Mouse (Mus musculus) neural tube, embryonic 14.5 days (tissue): ENCODE results near the gene Krt87. TPM values are rescaled to one million over a fixed set of nuclear protein-coding genes. Genes with fewer than 3 reads are reported as not detected.

Source experiments
- ATAC-seq: fragments of 200-750 bp; cut with Nextera tagmentation; 2 replicates; pipeline ENCODE4 v1.8.0; 2017; ENCODE audit warnings: low read depth, mild to moderate bottlenecking, moderate TSS enrichment, moderate library complexity
- H3K27ac ChIP-seq: fragments of 300-500 bp; sonication (generic); 2 replicates; pipeline ENCODE4 v1.5.1; 2014; ENCODE audit warnings: low read depth, mild to moderate bottlenecking, control low read depth, low read length, moderate library complexity, mixed read lengths
- H3K27me3 ChIP-seq: fragments of 300-500 bp; sonication (generic); 2 replicates; pipeline ENCODE4 v1.6.1; 2014; ENCODE audit warnings: low read length; ENCODE audit not compliant: control insufficient read depth, insufficient read depth
- H3K36me3 ChIP-seq: fragments of 300-500 bp; sonication (generic); 2 replicates; pipeline ENCODE4 v1.6.1; 2014; ENCODE audit warnings: low read length, mixed read lengths; ENCODE audit not compliant: control insufficient read depth, insufficient read depth
- H3K4me1 ChIP-seq: fragments of 300-500 bp; sonication (generic); 2 replicates; pipeline ENCODE4 v1.6.1; 2014; ENCODE audit warnings: low read length; ENCODE audit not compliant: control insufficient read depth, insufficient read depth
- H3K4me2 ChIP-seq: fragments of 300-500 bp; sonication (generic); 2 replicates; pipeline ENCODE4 v1.6.1; 2014; ENCODE audit warnings: mild to moderate bottlenecking, low read depth, low read length, control low read depth
- H3K4me3 ChIP-seq: fragments of 300-500 bp; sonication (generic); 2 replicates; pipeline ENCODE4 v1.5.1; 2014; ENCODE audit warnings: low read depth, low read length, control low read depth, mixed read lengths
- H3K9ac ChIP-seq: fragments of 300-500 bp; sonication (generic); replicated peaks from 2 replicates; pipeline ENCODE4 v1.6.1; 2014; ENCODE audit warnings: low read depth, mild to moderate bottlenecking, control low read depth, low read length, mixed read lengths
- H3K9me3 ChIP-seq: fragments of 300-500 bp; sonication (generic); 2 replicates; pipeline ENCODE4 v1.6.1; 2016; ENCODE audit warnings: low read length; ENCODE audit not compliant: control insufficient read depth
- WGBS: fragments of 180-500 bp; shearing (Covaris S2); extraction: QIAGEN DNeasy Blood & Tissue Kit; methylation state at CpG from one replicate; pipeline ENCODE4 v1.1.7; 2014; 5-methylcytosine and 5-hydroxymethylcytosine counted together
- polyA plus RNA-seq: library from polyadenylated mRNA; unstranded; fragments of >200 nt; fragmentation: Nextera tagmentation; extraction: Ambion mirVana; gene quantifications from 2 replicates; pipeline ENCODE4 v1.2.1, GENCODE M21; 2014

Gene Krt87
- polyA plus RNA-seq, 1 experiment from 2014 or later = 0.19 TPM

- H3K36me3 ChIP-seq = no peaks in the 10 kb centered on the region
- H3K4me1 ChIP-seq = no peaks in the 10 kb centered on the region
- H3K4me2 ChIP-seq = no peak overlapping the region
- no peaks in the 10 kb centered on the region for H3K27me3 ChIP-seq
- no peak for ATAC-seq
- WGBS = 74% methylated on average over 3 of the region's 3 CpGs
- H3K27ac ChIP-seq = no peak overlapping the region
- H3K9ac ChIP-seq = no peak overlapping the region
- H3K4me3 ChIP-seq = no peak overlapping the region
- H3K9me3 ChIP-seq = no peaks in the 10 kb centered on the region
These were observed 51.4 kb downstream of the Krt87 start for GRCm38 (mm10) chr15:101387176-101387575.

GRCm38 (mm10) chr15:101385064-101385463, 53.5 kb downstream of the Krt87 start:
- ATAC-seq = no peak
- Histone ChIP-seq H3K4me3 (no peak overlapping the region), H3K27ac (no peak overlapping the region), H3K9ac (no peak overlapping the region), H3K27me3 (no peaks in the 10 kb centered on the region), H3K36me3 (no peaks in the 10 kb centered on the region), H3K9me3 (no peaks in the 10 kb centered on the region), H3K4me1 (no peaks in the 10 kb centered on the region), H3K4me2 (no peak overlapping the region)
- WGBS = 94% methylated on average over 6 of the region's 6 CpGs

- no peak for ATAC-seq
- H3K4me1 ChIP-seq = no peaks in the 10 kb centered on the region
- no peaks in the 10 kb centered on the region for H3K36me3 ChIP-seq
- no peaks in the 10 kb centered on the region for H3K27me3 ChIP-seq
- no peak overlapping the region for H3K4me3 ChIP-seq
- no peak overlapping the region for H3K4me2 ChIP-seq
- H3K27ac ChIP-seq = no peak overlapping the region
- no peaks in the 10 kb centered on the region for H3K9me3 ChIP-seq
- H3K9ac ChIP-seq = no peak overlapping the region
- 79% methylated on average over 7 of the region's 7 CpGs for WGBS
These were observed 54.0 kb downstream of the Krt87 start for GRCm38 (mm10) chr15:101384610-101385009.

GRCm38 (mm10) chr15:101382811-101383210, 55.8 kb downstream of the Krt87 start:
- Histone ChIP-seq H3K4me2 (no peak overlapping the region), H3K27ac (no peak overlapping the region), H3K4me3 (no peak overlapping the region), H3K27me3 (no peaks in the 10 kb centered on the region), H3K9me3 (no peaks in the 10 kb centered on the region), H3K4me1 (no peaks in the 10 kb centered on the region), H3K36me3 (no peaks in the 10 kb centered on the region), H3K9ac (no peak overlapping the region)
- WGBS = 72% methylated on average over 11 of the region's 11 CpGs
- no peak for ATAC-seq

- no peaks in the 10 kb centered on the region for H3K4me1 ChIP-seq
- WGBS = 67% methylated on average over 9 of the region's 9 CpGs
- H3K4me2 ChIP-seq = no peak overlapping the region
These were observed 56.8 kb downstream of the Krt87 start for GRCm38 (mm10) chr15:101381758-101382157.

More at GRCm38 (mm10) chr15:101381758-101382157, 56.8 kb downstream of the Krt87 start:
- ATAC-seq = no peak
- Histone ChIP-seq H3K27me3 (no peaks in the 10 kb centered on the region), H3K9me3 (no peaks in the 10 kb centered on the region), H3K4me3 (no peak overlapping the region), H3K36me3 (no peaks in the 10 kb centered on the region), H3K27ac (no peak overlapping the region), H3K9ac (no peak overlapping the region)

Other genes with a start within 250 kb of the Krt87 start
- 1.0 and 2.4 TPM in 2 replicates for gene Grasp, start 214.6 kb downstream of the Krt87 start, polyA plus RNA-seq
- gene Nr4a1, start 184.5 kb downstream of the Krt87 start, polyA plus RNA-seq = 4.8 and 5.3 TPM in 2 replicates
- 69.4 and 75.7 TPM in 2 replicates for gene Atg101, start 154.5 kb downstream of the Krt87 start, polyA plus RNA-seq
- 0.22 and 0.64 TPM in 2 replicates for gene 6030408B16Rik, start 145.6 kb downstream of the Krt87 start, polyA plus RNA-seq
- 0.08 and 0.28 TPM in 2 replicates for gene Krt80, start 68.6 kb downstream of the Krt87 start, polyA plus RNA-seq
- 0.10 and 0.33 TPM in 2 replicates for gene Krt7, start 27.8 kb downstream of the Krt87 start, polyA plus RNA-seq
- not detected in 2 replicates for gene Krt88, start 8.9 kb upstream of the Krt87 start, polyA plus RNA-seq
- gene Krt81, start 24.9 kb upstream of the Krt87 start, polyA plus RNA-seq = 0.17 TPM in 1 of 2 replicates, not detected in the other
- not detected in 2 replicates for gene Krt86, start 34.7 kb upstream of the Krt87 start, polyA plus RNA-seq
- gene Krt83, start 52.7 kb upstream of the Krt87 start, polyA plus RNA-seq = not detected in 2 replicates
- 0.29 TPM in 1 of 2 replicates, not detected in the other for gene Gm49425, start 78.5 kb upstream of the Krt87 start, polyA plus RNA-seq
- 0.11 TPM in 1 of 2 replicates, not detected in the other for gene Krt84, start 94.0 kb upstream of the Krt87 start, polyA plus RNA-seq
- gene Krt82, start 111.9 kb upstream of the Krt87 start, polyA plus RNA-seq = not detected in 2 replicates
- 0.13 TPM in 2 replicates for gene Krt90, start 124.1 kb upstream of the Krt87 start, polyA plus RNA-seq
- 0.08 TPM in 1 of 2 replicates, not detected in the other for gene Krt75, start 135.1 kb upstream of the Krt87 start, polyA plus RNA-seq
- not detected in 2 replicates for gene Gm5414, start 189.4 kb upstream of the Krt87 start, polyA plus RNA-seq
- gene Gm5478, start 208.6 kb upstream of the Krt87 start, polyA plus RNA-seq = not detected in 2 replicates
- gene Krt6b, start 241.5 kb upstream of the Krt87 start, polyA plus RNA-seq = not detected in 2 replicates